Mouse (Mus musculus): ENCODE results near the gene Muc3. TPM values are rescaled to one million over a fixed set of nuclear protein-coding genes. Genes with fewer than 3 reads are reported as not detected.

Muc3 gene
- not detected for polyA plus RNA-seq (2014; fragmentation: Illumina TruSeq; extraction: RNeasy Lipid Tissue Mini Kit (QIAGEN cat#74804); ENCODE audit: low read depth, low replicate concordance)

DNA sequence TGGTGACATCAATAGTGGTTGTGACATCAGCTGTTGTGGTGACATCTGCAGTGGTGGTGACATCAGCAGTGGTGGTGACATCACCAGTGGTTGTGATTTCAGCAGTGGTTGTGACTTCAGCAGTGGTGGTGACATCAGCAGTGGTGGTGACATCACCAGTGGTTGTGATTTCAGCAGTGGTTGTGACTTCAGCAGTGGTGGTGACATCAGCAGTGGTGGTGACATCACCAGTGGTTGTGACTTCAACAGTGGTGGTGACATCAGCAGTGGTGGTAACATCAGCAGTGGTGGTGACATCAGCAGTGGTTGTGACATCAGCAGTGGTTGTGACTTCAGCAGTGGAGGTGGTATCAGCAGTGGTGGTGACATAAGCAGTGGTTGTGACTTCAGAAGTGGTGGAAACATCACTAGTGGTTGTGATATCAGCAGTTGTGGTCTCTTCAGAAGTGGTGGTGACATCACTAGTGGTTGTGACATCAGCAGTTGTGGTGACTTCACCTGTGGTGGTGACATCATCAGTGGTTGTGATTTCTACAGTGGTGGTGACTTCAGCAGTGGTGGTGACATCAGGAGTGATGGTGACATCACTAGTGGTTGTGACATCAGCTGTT is at the start of gene Muc3:
Gene Muc3, minus strand, starts transcription at position 51 of the 611 bp plus-strand sequence.

DNA sequence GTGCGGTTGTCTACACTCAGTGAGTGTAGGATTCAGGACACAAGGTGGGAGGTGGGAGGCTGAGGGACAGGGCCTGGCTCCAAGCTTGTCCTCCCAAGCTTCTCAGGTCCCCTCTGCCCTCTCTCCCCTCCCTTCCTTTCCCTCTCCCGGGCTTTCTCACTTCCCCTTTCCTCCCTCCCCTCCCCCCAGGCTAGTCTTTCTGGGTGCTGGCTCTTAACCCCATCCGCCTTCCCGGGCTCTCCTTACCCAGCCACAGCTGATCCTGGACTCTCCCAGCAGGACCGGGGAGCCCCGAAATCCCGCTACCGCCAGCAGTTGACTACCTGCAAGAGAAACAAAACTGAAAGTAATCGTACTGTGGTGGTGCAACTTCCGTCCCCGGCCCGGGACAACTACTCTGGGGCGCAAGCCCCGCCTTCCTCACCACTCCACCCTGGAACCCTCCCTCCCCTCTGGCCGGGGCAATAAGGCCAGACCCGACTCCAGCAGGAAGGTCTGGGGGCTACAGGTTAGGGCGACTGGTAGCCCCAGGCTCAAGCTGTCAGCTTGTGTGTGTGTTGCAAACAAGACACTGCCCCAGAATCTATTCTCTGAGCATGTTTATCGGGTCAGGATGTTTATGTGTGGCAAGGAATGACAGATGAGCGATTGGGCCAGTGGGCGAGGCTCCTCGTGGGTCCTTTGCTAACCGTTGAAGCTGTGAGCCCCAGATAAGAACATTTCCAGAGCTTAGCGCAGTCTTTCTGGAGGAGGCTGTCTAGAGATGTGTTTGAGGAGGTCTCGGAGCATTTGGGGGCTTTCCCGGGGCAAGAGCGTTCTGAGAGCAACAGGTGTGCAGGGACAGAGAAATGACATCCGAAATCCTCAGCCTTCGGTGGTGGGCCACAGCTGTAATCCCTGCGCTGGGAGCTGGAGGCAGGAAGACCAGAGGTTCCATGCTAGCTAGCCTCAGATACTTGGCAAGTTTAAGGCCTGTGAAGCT is 33.0 kb downstream of the Muc3 start, which contains the start of gene Trim56:
Gene Trim56, minus strand, starts transcription at position 344 of the 982 bp plus-strand sequence.

Other genes starting within 250 kb of the Muc3 start
- 9.9 TPM for gene Ift22, start 241.2 kb downstream of the Muc3 start, polyA plus RNA-seq (2014; fragmentation: Illumina TruSeq; extraction: RNeasy Lipid Tissue Mini Kit (QIAGEN cat#74804); ENCODE audit: low read depth, low replicate concordance)
- gene Fis1, start 196.0 kb downstream of the Muc3 start, polyA plus RNA-seq (2014; fragmentation: Illumina TruSeq; extraction: RNeasy Lipid Tissue Mini Kit (QIAGEN cat#74804); ENCODE audit: low read depth, low replicate concordance) = 165 TPM
- 11.8 TPM for gene Cldn15, start 182.7 kb downstream of the Muc3 start, polyA plus RNA-seq (2014; fragmentation: Illumina TruSeq; extraction: RNeasy Lipid Tissue Mini Kit (QIAGEN cat#74804); ENCODE audit: low read depth, low replicate concordance)
- 26.7 TPM for gene Plod3, start 162.3 kb downstream of the Muc3 start, polyA plus RNA-seq (2014; fragmentation: Illumina TruSeq; extraction: RNeasy Lipid Tissue Mini Kit (QIAGEN cat#74804); ENCODE audit: low read depth, low replicate concordance)
- 75.9 TPM for gene Znhit1, start 161.3 kb downstream of the Muc3 start, polyA plus RNA-seq (2014; fragmentation: Illumina TruSeq; extraction: RNeasy Lipid Tissue Mini Kit (QIAGEN cat#74804); ENCODE audit: low read depth, low replicate concordance)
- gene Vgf, start 122.9 kb downstream of the Muc3 start, polyA plus RNA-seq (2014; fragmentation: Illumina TruSeq; extraction: RNeasy Lipid Tissue Mini Kit (QIAGEN cat#74804); ENCODE audit: low read depth, low replicate concordance) = not detected
- 49.5 TPM for gene Ap1s1, start 103.2 kb downstream of the Muc3 start, polyA plus RNA-seq (2014; fragmentation: Illumina TruSeq; extraction: RNeasy Lipid Tissue Mini Kit (QIAGEN cat#74804); ENCODE audit: low read depth, low replicate concordance)
- gene Serpine1, start 77.1 kb downstream of the Muc3 start, polyA plus RNA-seq (2014; fragmentation: Illumina TruSeq; extraction: RNeasy Lipid Tissue Mini Kit (QIAGEN cat#74804); ENCODE audit: low read depth, low replicate concordance) = 15.7 TPM
- gene Trim56, start 33.1 kb downstream of the Muc3 start, polyA plus RNA-seq (2014; fragmentation: Illumina TruSeq; extraction: RNeasy Lipid Tissue Mini Kit (QIAGEN cat#74804); ENCODE audit: low read depth, low replicate concordance) = 12.1 TPM
- gene Muc3a, start 63.1 kb upstream of the Muc3 start, polyA plus RNA-seq (2014; fragmentation: Illumina TruSeq; extraction: RNeasy Lipid Tissue Mini Kit (QIAGEN cat#74804); ENCODE audit: low read depth, low replicate concordance) = 0.24 TPM
- gene Ache, start 138.2 kb upstream of the Muc3 start, polyA plus RNA-seq (2014; fragmentation: Illumina TruSeq; extraction: RNeasy Lipid Tissue Mini Kit (QIAGEN cat#74804); ENCODE audit: low read depth, low replicate concordance) = 2.8 TPM
- 9.2 TPM for gene Ufsp1, start 145.3 kb upstream of the Muc3 start, polyA plus RNA-seq (2014; fragmentation: Illumina TruSeq; extraction: RNeasy Lipid Tissue Mini Kit (QIAGEN cat#74804); ENCODE audit: low read depth, low replicate concordance)
- gene Srrt, start 158.4 kb upstream of the Muc3 start, polyA plus RNA-seq (2014; fragmentation: Illumina TruSeq; extraction: RNeasy Lipid Tissue Mini Kit (QIAGEN cat#74804); ENCODE audit: low read depth, low replicate concordance) = 80.4 TPM
- gene Trip6, start 165.1 kb upstream of the Muc3 start, polyA plus RNA-seq (2014; fragmentation: Illumina TruSeq; extraction: RNeasy Lipid Tissue Mini Kit (QIAGEN cat#74804); ENCODE audit: low read depth, low replicate concordance) = 17.0 TPM
- gene Slc12a9, start 184.3 kb upstream of the Muc3 start, polyA plus RNA-seq (2014; fragmentation: Illumina TruSeq; extraction: RNeasy Lipid Tissue Mini Kit (QIAGEN cat#74804); ENCODE audit: low read depth, low replicate concordance) = 4.2 TPM
- gene Ephb4, start 200.8 kb upstream of the Muc3 start, polyA plus RNA-seq (2014; fragmentation: Illumina TruSeq; extraction: RNeasy Lipid Tissue Mini Kit (QIAGEN cat#74804); ENCODE audit: low read depth, low replicate concordance) = 29.4 TPM